Mouse (Mus musculus) right cerebral cortex, postnatal 4 days (tissue): ENCODE data around the gene Dpagt1.
"Not testable (repeated sequence)": the region's sequence is repeated elsewhere in the genome, so short reads cannot be mapped to it uniquely, and the experiment has no call there.

Source experiments
- DNase-seq: peaks from one replicate; pipeline ENCODE4 v3.0.0-alpha.2; 2022

The Dpagt1 gene

DNA sequence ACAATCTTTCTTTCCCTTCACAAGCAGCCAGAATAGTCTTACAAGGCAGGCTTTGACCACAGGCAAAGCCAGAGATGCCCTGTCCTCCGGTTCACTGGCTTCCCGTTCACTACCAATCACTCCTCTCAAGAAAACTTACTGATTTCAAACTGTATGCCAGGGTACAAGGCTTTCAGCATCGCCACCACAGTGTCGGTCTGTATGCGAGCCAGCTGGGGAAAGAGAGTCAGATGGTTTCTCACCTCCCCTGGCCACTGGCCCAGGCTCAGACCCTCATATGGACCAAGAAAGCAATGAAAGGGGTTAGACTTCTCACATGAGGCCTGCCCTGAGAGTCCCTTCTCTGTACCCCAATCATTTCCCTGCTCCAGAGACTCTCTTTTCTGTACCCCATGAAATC, 15.7 kb downstream of the Dpagt1 start:
- no peak for DNase-seq

DNA sequence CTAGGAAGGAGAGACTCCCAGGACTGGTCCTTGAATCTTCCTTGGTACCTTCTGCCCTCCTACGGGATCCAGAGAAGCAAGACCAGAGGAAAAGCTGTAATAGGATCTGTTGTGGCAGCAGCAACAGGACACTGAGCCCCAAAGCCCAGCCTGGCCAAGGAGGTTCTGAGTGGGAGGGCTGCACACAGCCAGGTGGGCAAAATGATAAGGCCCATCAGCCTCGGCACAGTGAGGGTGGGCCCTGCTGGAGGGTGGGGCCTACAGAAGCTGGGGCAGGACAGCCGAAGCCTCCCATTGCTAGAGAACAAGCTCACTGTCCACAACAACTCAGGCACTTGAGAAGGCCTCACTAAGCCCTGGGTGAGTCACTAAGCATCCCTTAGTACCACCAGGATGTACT, 16.4 kb downstream of the Dpagt1 start:
- DNase-seq = no peak

GRCm38 (mm10) chr9:44342605-44343004, 16.8 kb downstream of the Dpagt1 start:
- DNase-seq = no peak

- no peak for DNase-seq
These were observed 17.5 kb downstream of the Dpagt1 start for GRCm38 (mm10) chr9:44343290-44343689.

- peak; percentile 78 for DNase-seq
These were observed 18.1 kb downstream of the Dpagt1 start, which contains the start of gene Hmbs for GRCm38 (mm10) chr9:44343781-44344421. Gene Hmbs, minus strand, starts transcription at chr9:44344228.

- no peak for DNase-seq
These were observed 20.0 kb downstream of the Dpagt1 start for GRCm38 (mm10) chr9:44345570-44346433.

GRCm38 (mm10) chr9:44347166-44347565, 21.3 kb downstream of the Dpagt1 start:
- DNase-seq = no peak

- DNase-seq = no peak
These were observed 21.8 kb downstream of the Dpagt1 start for GRCm38 (mm10) chr9:44347621-44348020.

DNA sequence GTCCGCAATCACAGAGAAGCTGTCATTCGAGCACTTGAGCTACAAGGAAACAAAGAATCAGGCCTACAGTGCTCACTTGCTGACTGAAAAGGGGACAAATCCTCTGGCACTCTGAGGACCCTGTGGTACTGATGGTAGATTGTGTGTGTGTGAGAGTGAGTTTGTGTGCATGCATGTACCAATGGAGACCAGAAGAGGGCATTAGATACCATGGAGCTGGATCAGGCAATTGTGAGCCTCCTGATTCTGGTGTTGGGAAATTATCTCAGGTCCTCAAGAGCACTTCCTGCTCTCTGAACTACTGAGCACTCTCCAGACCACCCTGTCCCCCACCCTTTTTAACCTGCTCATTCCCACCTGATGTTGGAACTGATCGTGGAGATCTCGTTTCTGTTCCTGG, 22.7 kb downstream of the Dpagt1 start:
- no peak for DNase-seq

DNA sequence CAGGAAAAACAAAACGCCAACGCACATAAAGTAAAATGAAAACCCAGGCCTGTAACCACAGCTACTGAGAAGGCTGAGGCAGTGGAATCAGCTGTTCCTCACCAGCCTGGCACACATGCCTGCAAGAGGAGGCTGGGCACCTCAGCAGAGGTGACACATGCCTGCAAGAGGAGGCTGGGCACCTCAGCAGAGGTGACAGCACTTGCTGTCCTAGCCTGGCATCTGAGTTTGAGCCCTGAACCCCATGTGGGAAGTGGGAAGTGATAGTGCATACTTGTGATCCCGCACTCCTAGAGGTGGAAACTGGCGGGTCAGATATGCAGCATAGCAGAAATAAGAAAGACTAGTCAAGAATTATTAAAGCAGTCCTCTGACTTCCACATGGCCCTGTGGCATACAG, 25.6 kb downstream of the Dpagt1 start:
- DNase-seq = no peak

DNA sequence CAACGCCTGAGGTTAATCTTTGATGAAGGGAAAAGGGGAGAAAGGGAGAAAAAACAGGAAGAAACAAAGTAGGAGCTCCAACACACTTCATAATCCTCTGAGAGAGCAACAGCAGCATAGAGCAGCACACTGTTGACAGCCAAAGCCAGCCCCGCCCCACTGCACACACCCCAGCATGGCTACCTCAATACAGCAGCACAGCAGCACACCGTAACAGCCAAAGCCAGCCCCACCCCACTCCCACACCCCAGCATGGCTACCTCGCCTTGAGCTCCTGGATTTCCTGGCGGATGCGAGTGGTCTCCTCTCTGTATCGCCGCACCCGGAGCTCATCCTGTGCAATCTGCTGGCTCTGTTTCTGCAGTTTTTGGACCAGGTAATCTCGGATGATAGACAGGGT, 26.5 kb downstream of the Dpagt1 start:
- no peak for DNase-seq

- DNase-seq = no peak
These were observed 27.3 kb downstream of the Dpagt1 start for GRCm38 (mm10) chr9:44353142-44353541.

DNA sequence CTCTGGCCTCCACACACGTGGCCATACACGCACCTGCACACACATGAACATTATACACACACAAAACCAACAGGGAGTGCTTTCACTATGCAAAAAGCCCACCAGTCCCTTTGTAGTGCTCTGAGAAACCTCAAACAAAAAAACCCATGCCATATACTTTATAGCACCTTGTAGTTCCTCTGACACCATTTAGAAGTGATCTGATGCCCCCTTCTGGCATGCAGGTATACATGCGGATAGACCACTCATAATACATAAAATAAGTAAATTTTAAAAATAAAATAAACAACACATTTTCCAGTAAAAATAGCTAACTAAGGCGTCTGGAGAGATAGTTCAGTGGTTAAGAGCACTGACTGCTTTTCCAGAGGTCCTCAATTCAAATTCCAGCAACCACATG, 31.4 kb downstream of the Dpagt1 start:
- DNase-seq = no peak

DNA sequence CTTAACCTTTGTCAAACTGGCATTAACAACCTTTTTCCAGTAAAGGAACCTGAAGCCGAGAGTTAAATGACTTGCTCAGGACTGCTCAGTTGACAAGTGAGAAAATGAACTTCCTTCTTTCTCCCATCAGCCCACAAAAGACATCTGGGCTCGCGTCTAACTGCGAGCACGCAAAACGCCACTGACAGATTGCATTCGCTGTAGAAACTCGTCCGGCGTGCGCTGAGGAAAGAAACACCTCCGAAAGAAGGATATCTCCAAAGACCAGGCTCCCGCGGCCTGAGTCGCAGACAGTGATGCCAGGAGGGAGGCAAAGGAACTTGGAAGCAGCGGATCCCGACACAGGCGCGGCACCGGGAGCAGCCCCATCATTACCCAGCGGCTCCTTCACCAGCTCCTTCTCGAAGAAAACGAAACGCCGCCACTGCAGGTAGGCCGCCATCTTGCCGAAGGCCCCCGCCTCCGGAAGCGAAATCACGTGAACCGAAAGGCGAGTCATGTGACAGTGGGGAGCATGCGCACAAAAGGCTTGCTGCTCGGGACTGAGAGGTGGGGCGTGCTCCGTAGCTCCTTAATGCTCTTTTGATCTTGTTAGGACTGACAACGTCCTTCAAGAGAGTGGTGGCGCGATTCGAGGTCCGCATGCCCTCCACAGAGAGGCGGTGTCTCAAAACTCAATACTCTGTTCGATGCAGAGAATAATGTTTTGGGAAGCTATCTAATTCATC, 35.5 kb downstream of the Dpagt1 start, which contains the start of gene Vps11:
Gene Vps11 (minus strand): TSS at position 481 of the 728 bp plus-strand sequence.
- DNase-seq = peak; percentile 94

- not testable (repeated sequence) for DNase-seq
These were observed 36.1 kb downstream of the Dpagt1 start for GRCm38 (mm10) chr9:44361931-44362330.

GRCm38 (mm10) chr9:44364480-44364879, 38.7 kb downstream of the Dpagt1 start:
- peak; percentile 31 for DNase-seq

GRCm38 (mm10) chr9:44373386-44373785, 47.6 kb downstream of the Dpagt1 start:
- no peak for DNase-seq

DNA sequence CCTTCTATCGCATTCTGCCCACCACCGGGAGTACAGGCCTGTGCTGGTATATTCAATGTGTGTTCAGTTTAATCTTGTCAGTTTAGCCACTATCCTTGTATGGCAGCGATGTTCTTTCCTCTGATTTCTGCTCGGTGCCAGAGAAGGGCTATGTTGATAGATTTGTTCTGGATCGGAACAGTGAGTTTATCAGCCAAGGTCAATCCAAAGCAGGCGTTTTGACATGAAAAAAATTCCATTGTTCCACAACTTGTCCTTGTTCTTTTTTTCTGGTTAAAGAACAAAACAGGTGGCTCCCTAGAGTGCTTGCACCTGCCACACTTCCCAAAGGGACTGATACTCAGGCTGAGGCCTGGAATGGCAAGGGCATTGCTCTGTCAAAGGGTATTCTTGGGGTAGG, 50.3 kb downstream of the Dpagt1 start:
- no peak for DNase-seq

DNA sequence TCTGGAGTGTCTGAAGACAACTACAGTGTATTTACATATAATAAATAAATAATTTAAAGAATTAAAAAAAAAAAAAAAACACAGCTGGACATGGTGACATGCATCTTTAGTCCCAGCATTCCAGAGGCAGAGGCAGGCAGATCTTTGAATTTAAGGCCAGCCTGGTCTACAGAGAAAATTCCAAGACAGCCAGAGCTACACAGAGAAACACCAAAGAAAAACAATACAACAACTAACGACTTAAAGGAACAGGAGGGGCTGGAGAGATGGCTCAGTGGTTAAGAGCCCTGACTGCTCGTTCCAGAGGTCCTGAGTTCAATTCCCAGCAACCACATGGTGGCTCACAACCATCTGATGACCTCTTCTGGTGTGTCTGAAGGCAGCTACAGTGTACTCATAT, 51.5 kb downstream of the Dpagt1 start:
- DNase-seq = not testable (repeated sequence)

DNA sequence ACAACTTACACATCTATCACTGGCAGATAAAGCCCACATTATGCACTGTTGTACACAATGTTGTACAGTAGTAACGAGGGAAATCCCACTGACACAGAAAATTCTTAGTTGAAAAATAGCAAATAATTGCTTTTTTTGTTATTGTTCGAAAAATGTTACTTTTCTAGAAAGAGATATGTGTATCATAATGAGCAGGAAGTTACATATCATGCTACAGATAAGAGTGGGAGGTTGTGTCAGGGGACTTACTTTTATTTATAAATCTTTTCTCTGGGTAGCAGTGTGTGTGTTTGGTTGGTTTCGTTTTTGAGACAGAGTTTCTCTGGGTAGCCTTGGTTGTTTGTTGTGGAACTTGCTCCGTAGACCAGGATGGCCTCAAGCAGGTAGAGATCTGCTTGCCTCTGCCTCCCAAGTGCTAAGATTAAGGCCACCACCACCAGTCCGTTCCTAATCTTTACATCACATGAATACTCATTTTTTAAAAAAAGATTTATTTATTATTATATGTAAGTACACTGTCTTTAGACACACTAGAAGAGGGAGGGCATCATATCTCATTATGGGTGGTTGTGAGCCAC, 52.4 kb downstream of the Dpagt1 start:
- DNase-seq = no peak

GRCm38 (mm10) chr9:44379054-44379834, 53.4 kb downstream of the Dpagt1 start, which contains the start of gene Hyou1:
Gene Hyou1, plus strand, starts transcription at chr9:44379490.
- DNase-seq = peak; percentile 99

GRCm38 (mm10) chr9:44379862-44380261, 54.0 kb downstream of the Dpagt1 start:
- DNase-seq = no peak
